Mouse (Mus musculus): ENCODE measurements at regions not wholly inside any gene's neighbourhood (a gene's known extent, or its start where the extent isn't known, plus 50 kb on each side); places are given as distances from the start of the nearest gene placed in this dataset.

DNA sequence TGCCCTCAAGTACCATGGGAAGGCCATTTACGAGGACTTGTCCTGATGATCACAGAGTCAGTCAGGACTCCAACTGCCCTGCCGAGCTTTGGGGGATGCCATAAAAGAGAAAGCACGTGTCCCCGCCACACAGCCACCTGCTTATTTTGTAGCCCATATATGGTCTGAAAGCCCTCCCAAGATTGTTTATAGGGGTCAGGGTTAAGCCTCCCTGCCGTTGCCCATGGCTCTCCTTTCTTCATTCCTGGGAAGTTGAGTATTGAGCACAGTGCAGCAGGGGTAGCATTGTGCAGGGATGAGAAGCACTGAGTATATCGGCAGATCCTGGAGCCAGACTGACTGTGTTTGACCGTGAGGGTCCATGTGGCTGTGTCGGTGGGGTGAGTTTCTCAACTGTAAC is 76.4 kb downstream of the Ackr3 start:
- H3K4me2 ChIP-seq, result no peak overlapping the region

DNA sequence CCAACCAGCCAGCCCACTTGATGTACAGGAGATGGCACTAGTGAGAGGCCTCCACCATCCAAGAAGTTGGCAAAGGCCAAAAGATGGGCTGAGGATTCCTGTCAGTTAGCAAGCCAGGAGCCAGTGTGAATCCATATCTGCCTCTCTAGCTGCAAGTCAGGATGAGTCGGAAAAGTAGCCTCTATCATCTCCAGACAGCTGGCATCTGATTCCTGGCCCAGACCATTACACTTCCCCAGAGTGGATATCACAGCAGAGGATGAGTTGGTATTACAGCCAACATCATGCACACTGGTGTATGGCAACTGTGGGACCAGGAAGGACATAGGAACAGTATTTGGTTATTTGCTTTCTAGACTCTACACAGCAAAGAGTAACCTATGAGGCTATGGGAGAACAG is 77.5 kb downstream of the Ackr3 start:
- no peaks in the 10 kb centered on the region for H3K27me3 ChIP-seq (replicated peaks)
- H3K4me1 ChIP-seq, result peaks cover 6% of the 10 kb centered on the region; the same call in 1 of the 2 replicates
- ATAC-seq (ENCODE audit: insufficient read depth, low FRiP score, low read depth), result peak; percentile 70; the same call in 1 of the 2 replicates
- 81% methylated on average over 1 of the region's 1 CpGs for WGBS
- no peak overlapping the region for H3K27ac ChIP-seq
- no peak overlapping the region for H3K9ac ChIP-seq
- H3K4me2 ChIP-seq, result no peak overlapping the region
- no peak overlapping the region for H3K4me3 ChIP-seq (replicated peaks)
- H3K9me3 ChIP-seq, result no peaks in the 10 kb centered on the region
- no peaks in the 10 kb centered on the region for H3K36me3 ChIP-seq

More for the DNA sequence above, 76.4 kb downstream of the Ackr3 start:
- H3K9me3 ChIP-seq, result no peaks in the 10 kb centered on the region
- H3K36me3 ChIP-seq, result no peaks in the 10 kb centered on the region
- H3K27ac ChIP-seq, result no peak overlapping the region
- no peak for ATAC-seq (ENCODE audit: insufficient read depth, low FRiP score, low read depth)
- no peak overlapping the region for H3K9ac ChIP-seq
- WGBS, result 68% methylated on average over 8 of the region's 8 CpGs
- no peaks in the 10 kb centered on the region for H3K27me3 ChIP-seq (replicated peaks)
- peaks cover 6% of the 10 kb centered on the region; the same call in 1 of the 2 replicates for H3K4me1 ChIP-seq
- H3K4me3 ChIP-seq (replicated peaks), result no peak overlapping the region

DNA sequence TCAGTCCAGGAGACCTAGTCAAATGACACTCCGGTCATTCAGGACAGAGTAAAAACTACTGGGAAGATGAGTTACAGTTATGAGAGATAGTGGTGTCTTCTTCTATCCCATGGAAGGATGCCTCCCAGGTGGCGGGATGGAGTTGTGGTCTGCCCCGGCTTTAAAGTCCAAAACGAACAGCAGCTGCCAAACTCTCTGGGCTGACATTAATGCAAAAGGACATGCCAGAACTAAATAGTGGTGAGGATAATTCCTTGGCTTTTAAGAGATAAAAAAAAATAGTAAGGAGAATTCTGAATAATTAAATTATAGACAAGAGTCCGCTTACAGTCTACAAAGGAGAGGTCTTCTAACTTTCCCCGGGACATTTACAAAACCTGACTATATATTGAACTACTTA is 78.2 kb downstream of the Ackr3 start:
- Histone ChIP-seq H3K4me3 (replicated peaks) (no peak overlapping the region), H3K9me3 (no peaks in the 10 kb centered on the region), H3K36me3 (no peaks in the 10 kb centered on the region), H3K4me2 (no peak overlapping the region), H3K27me3 (replicated peaks) (no peaks in the 10 kb centered on the region), H3K4me1 (peaks cover 6% of the 10 kb centered on the region; the same call in 1 of the 2 replicates), H3K27ac (no peak overlapping the region), H3K9ac (no peak overlapping the region)
- no peak for ATAC-seq (ENCODE audit: insufficient read depth, low FRiP score, low read depth)
- WGBS, result 85% methylated on average over 6 of the region's 6 CpGs

DNA sequence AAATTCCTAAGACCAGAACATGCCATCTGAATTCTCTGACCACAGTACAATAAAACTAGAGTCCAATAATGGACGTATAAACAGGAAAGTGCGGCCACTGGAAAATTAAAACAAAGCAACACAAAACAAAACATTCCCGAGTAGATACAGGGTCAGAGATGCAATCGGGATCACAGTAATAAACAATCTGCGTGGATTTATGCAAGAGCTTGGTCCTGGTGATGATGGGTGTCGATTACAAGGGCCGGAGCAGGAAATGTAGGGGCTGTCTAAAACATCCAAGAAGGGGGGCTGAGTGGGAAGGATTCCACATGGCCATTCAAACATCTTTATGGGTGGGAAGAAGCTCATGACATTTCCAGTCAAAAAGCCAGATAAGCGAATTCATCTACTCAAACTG is 78.6 kb downstream of the Ackr3 start:
- Histone ChIP-seq H3K4me2 (no peak overlapping the region), H3K4me3 (replicated peaks) (no peak overlapping the region)

DNA sequence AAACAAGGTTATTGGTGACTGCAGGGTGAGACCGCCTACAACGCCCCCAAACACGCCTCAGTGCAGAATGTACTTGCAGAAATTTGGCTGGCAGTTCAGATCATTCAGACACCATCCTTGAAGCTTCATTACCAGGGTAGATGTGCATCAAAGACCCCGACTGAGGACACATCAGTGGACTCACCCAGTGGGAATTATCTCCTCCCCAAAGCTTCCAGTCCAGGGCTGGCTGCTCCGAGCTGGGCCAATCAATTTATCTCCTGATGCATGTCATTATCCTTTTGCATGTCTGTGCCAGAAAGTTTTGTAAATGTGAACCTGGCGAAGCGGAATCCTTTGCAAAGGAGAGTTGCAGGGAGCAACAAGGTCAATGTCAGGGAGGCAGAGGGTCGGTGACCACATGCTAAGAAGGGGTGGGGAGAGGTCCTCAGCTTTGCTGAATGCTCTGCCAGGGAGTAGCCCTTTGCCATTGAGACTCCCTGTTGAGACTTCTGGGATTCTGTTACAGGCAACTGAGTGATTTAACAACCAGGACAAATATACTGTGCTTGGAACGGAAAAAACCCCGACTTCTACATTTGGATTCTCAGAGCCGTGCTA is 79.5 kb downstream of the Ackr3 start:
- H3K4me3 ChIP-seq (replicated peaks), result no peak overlapping the region
- no peaks in the 10 kb centered on the region for H3K9me3 ChIP-seq
- WGBS, result 61% methylated on average over 11 of the region's 11 CpGs
- no peaks in the 10 kb centered on the region for H3K27me3 ChIP-seq (replicated peaks)
- H3K4me2 ChIP-seq, result no peak overlapping the region
- H3K4me1 ChIP-seq, result peaks cover 9% of the 10 kb centered on the region
- ATAC-seq (ENCODE audit: insufficient read depth, low FRiP score, low read depth), result no peak
- H3K9ac ChIP-seq, result no peak overlapping the region
- H3K36me3 ChIP-seq, result no peaks in the 10 kb centered on the region
- 0 out of 2 replicates have a peak overlapping the region, but pooled peaks have one; percentile 5 for H3K27ac ChIP-seq

More for the DNA sequence above, 78.6 kb downstream of the Ackr3 start:
- ATAC-seq (ENCODE audit: insufficient read depth, low FRiP score, low read depth), result no peak
- 57% methylated on average over 8 of the region's 8 CpGs for WGBS
- no peaks in the 10 kb centered on the region for H3K36me3 ChIP-seq
- no peak overlapping the region for H3K9ac ChIP-seq
- H3K27me3 ChIP-seq (replicated peaks), result no peaks in the 10 kb centered on the region
- peaks cover 7% of the 10 kb centered on the region for H3K4me1 ChIP-seq
- H3K9me3 ChIP-seq, result no peaks in the 10 kb centered on the region
- H3K27ac ChIP-seq, result no peak overlapping the region

DNA sequence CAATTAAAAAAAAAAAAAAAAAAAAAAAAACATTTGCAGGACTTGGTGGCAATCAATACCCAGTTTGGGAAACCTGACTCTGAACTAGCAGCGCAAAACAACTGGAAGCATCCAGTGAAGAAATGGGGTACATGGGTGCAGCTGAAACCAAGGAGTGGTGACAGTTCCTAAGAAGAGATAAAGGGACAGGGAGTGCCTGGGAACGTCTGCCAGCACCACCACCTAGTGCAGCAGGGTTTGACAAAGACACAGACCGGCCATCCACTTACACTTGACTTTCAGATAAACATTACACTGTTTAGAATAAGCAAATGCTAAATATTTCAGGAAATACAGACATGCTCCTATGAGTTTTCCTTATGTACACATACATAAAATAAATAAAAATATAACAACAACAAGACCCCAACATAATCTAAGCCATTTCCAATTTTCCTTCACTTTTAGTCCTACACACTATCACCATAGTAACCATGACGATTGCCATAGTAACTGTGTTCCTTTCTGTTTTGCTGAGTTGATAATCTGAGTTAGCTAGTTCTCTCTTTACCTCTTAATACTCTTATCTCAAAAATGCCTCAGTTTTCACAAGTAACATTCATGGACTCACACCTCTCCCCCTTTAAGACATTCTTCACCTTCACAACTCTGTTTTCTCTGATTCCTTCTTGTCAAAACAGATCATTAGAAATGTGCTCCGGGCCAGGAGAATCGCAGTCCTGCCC is 80.3 kb downstream of the Ackr3 start:
- no peak overlapping the region for H3K27ac ChIP-seq
- H3K27me3 ChIP-seq (replicated peaks), result no peaks in the 10 kb centered on the region
- no peak overlapping the region for H3K4me2 ChIP-seq
- H3K4me3 ChIP-seq (replicated peaks), result no peak overlapping the region
- H3K4me1 ChIP-seq, result peaks cover 9% of the 10 kb centered on the region
- 62% methylated on average over 6 of the region's 6 CpGs for WGBS
- H3K36me3 ChIP-seq, result no peaks in the 10 kb centered on the region
- H3K9me3 ChIP-seq, result no peaks in the 10 kb centered on the region
- no peak for ATAC-seq (ENCODE audit: insufficient read depth, low FRiP score, low read depth)
- H3K9ac ChIP-seq, result no peak overlapping the region

DNA sequence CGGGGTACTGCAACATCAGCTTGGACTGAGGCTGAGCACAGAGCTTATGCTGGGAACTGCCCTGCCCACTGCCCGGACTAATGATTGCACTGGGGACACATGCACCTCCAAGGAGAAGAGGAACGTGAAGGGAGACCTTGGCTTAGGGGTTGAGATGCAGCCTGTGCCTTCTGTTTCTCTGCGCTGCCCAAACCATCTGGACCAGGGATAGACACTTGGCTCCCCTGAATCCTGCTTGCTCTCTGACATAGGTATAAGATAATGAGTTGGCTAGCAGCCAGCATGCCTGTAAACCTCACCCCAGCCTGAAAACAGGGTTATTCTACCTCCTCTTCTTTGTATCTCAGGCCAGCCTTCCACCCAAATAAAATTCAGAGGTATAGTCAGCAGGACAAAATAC is 81.5 kb downstream of the Ackr3 start:
- Histone ChIP-seq H3K4me1 (peaks cover 13% of the 10 kb centered on the region), H3K9me3 (no peaks in the 10 kb centered on the region), H3K27ac (no peak overlapping the region), H3K4me2 (no peak overlapping the region), H3K9ac (no peak overlapping the region), H3K36me3 (no peaks in the 10 kb centered on the region), H3K27me3 (replicated peaks) (no peaks in the 10 kb centered on the region), H3K4me3 (replicated peaks) (no peak overlapping the region)
- ATAC-seq (ENCODE audit: insufficient read depth, low FRiP score, low read depth), result no peak
- 62% methylated on average over 4 of the region's 4 CpGs for WGBS

DNA sequence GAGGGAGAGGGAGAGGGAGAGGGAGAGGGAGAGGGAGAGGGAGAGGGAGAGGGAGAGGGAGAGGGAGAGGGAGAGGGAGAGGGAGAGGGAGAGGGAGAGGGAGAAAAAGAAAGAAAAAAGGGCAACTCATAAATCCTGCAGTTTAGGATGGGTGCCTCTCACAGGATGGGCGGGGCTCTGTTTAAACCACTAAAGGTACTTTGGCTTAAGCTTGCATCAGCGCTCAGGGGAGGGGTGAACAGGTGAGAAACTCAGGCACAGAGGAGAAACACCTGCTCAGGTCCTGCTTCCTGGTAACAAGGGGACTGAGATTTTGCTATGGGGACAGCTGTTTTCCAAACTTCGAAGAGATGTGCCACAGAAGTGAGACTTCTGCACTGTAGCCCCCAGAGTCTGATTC is 83.5 kb downstream of the Ackr3 start:
- no peak for ATAC-seq (ENCODE audit: insufficient read depth, low FRiP score, low read depth)
- Histone ChIP-seq H3K36me3 (no peaks in the 10 kb centered on the region), H3K27me3 (replicated peaks) (no peaks in the 10 kb centered on the region), H3K9me3 (no peaks in the 10 kb centered on the region), H3K4me3 (replicated peaks) (no peak overlapping the region), H3K4me2 (no peak overlapping the region), H3K9ac (no peak overlapping the region), H3K4me1 (peaks cover 13% of the 10 kb centered on the region), H3K27ac (no peak overlapping the region)
- WGBS, result 73% methylated on average over 3 of the region's 3 CpGs

DNA sequence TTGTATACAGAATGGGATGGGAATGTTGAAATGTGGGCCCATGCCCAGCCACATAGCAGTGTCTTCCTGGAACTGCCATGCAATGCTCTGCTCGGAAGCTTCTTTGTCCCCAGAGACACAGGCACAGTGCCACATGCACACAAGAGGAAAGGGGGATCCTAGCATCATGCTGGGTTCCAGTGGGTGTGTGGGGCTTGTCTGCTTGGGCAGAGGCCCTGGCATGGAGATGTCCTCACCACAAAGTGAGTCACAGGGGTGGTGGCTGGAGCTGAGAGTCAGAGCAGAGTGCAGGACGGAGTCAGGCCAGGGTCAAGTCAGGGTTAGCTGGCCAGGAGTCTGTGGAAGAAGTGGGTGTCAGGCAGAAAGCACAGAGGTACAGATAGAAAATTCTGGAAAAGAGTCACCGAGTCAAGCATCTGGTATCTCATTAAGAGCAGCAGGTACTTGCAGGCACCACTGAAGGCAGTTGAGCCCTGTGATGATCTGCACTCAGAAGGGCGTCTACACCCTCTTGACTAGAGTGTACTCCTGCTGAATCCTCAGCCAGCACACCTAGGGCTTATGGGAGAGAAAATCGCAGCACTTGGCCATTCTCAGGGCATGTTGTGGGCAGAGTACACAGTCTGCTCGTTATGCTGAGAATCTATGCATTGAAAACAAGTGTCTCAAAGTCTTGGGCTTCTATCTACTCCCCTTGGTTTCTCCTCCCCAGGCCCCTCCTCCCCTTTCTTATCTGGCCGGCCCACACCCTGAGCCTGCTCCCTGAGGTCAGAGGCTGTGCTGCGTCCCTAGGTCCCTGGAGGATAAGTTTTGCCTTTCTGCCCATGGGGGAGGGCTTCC is 85.3 kb downstream of the Ackr3 start:
- no peak overlapping the region for H3K4me3 ChIP-seq (replicated peaks)
- no peaks in the 10 kb centered on the region for H3K36me3 ChIP-seq
- peak; percentile 90 for ATAC-seq (ENCODE audit: insufficient read depth, low FRiP score, low read depth)
- WGBS, result 59% methylated on average over 8 of the region's 8 CpGs
- H3K9me3 ChIP-seq, result no peaks in the 10 kb centered on the region
- H3K4me1 ChIP-seq, result peaks cover 7% of the 10 kb centered on the region; the same call in 1 of the 2 replicates
- no peak overlapping the region for H3K4me2 ChIP-seq
- H3K27ac ChIP-seq, result no peak overlapping the region
- no peaks in the 10 kb centered on the region for H3K27me3 ChIP-seq (replicated peaks)
- no peak overlapping the region for H3K9ac ChIP-seq

DNA sequence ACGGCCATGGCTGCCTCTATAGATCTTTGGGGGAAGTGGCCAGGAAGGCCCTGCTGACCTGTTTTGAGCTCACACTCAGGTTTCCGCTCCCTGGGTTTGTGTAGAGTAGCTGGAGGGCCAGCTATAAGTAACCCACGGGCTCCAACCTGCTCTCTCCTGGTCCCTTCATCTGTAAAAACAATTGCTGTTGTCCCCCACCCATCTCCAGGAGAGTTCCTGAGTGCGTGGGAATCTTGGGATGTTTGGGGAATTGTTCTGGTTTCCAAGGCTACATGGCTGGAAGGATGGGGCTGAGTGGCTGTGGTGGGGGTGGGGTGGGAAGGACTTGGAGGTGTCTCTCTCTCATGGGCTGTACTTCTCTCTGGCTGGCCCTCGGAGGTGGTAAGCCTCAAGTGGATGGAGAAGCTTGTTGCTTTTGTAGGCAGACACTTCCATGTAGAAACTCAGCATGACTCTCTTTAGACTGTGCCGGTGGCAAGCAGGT is 86.0 kb downstream of the Ackr3 start:
- ATAC-seq (ENCODE audit: insufficient read depth, low FRiP score, low read depth), result peak; percentile 37; the same call in 1 of the 2 replicates
- no peak overlapping the region for H3K9ac ChIP-seq
- no peaks in the 10 kb centered on the region for H3K36me3 ChIP-seq
- 43% methylated on average over 6 of the region's 6 CpGs for WGBS
- H3K4me3 ChIP-seq (replicated peaks), result no peak overlapping the region
- no peak overlapping the region for H3K27ac ChIP-seq
- peaks cover 7% of the 10 kb centered on the region; the same call in 1 of the 2 replicates for H3K4me1 ChIP-seq
- no peaks in the 10 kb centered on the region for H3K27me3 ChIP-seq (replicated peaks)
- H3K4me2 ChIP-seq, result no peak overlapping the region
- H3K9me3 ChIP-seq, result no peaks in the 10 kb centered on the region

DNA sequence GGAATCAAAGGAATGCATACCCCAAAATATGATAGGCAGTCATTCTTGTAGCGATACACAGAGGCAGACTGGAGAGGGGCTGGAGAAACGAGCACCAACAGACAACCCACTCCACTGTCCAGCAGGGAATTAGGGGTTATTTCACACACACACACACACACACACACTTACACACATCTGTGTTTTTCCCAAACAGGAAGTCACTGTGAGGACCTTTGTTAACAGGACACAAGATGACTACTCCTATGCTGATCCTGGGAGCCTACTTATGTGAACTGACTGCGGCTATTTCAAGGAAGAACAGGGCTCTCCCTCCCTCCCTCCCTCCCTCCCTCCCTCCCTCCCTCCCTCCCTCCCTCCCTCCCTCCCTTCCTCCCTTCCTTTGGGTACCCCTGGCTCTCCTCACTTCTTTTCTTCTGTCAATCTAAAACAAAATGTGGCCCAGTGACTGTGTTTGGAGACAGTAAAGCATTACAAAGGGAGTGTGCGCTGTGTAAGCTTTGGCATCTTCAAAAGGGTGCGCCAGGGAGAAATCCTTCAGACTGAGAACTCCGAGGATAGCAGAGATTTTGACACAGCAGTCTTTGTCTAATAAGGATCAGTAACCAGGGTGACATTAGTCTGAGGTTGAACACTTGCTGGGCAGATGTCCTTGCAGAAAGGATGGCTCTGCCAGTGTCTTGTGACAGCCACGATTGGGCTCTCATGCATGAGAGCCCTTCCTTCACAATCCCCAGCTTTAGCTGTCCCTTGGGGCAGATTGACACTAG is 86.8 kb downstream of the Ackr3 start:
- no peaks in the 10 kb centered on the region for H3K27me3 ChIP-seq (replicated peaks)
- WGBS, result 65% methylated on average over 7 of the region's 7 CpGs
- no peak for ATAC-seq (ENCODE audit: insufficient read depth, low FRiP score, low read depth)
- no peak overlapping the region for H3K27ac ChIP-seq
- H3K36me3 ChIP-seq, result no peaks in the 10 kb centered on the region
- H3K9ac ChIP-seq, result no peak overlapping the region
- no peak overlapping the region for H3K4me3 ChIP-seq (replicated peaks)
- peaks cover 7% of the 10 kb centered on the region; the same call in 1 of the 2 replicates for H3K4me1 ChIP-seq
- H3K4me2 ChIP-seq, result no peak overlapping the region
- H3K9me3 ChIP-seq, result no peaks in the 10 kb centered on the region
